In genomic region chr10:13005043-13005442, GRCm38 (mm10) we compare ENCODE assay signal across 8 mouse cellular contexts. TPM values are rescaled to one million over a fixed set of nuclear protein-coding genes. Genes with fewer than 3 reads are reported as not detected.
DNase-seq lines count a peak whose midpoint lies in the region; ATAC-seq and TF ChIP-seq lines count a peak whose summit lies in the region.

Gene Sf3b5, plus strand, starts transcription at chr10:13005343.

- no peak within 1 kb of the TSS for H3K27ac ChIP-seq in brown adipose tissue, adult 24 weeks (replicated peaks; ENCODE audit: low read depth, low read length)
- no peak within 1 kb of the TSS for H3K27ac ChIP-seq in intestine, embryonic 14.5 days (ENCODE audit: low read depth)

- 0 out of 2 replicates have a peak, but pooled peaks cover 4% of the 10 kb centered on the region for H3K36me3 ChIP-seq in intestine, embryonic 14.5 days (ENCODE audit: control insufficient read depth, insufficient read depth, low read length)
- no peaks in the 10 kb centered on the region for H3K36me3 ChIP-seq in myocyte (ENCODE audit: control insufficient read depth, insufficient read depth)

- peaks cover 15% of the 10 kb centered on the region for H3K79me2 ChIP-seq in myocyte (ENCODE audit: control insufficient read depth, insufficient read depth)

- no peak for TF ChIP-seq POLR2A in lung, adult 2 months (IDR thresholded peaks at IDR 0.05; ENCODE audit: borderline replicate concordance, extremely low read depth, low read depth, low read length)
- TF ChIP-seq POLR2A in myocyte (IDR thresholded peaks at IDR 0.05; ENCODE audit: insufficient read length, low read depth): no peak

- no peak within 1 kb of the TSS for H3K4me3 ChIP-seq in lung, adult 2 months (replicated peaks; ENCODE audit: extremely low read depth, low read depth, low read length)
- H3K4me3 ChIP-seq in brown adipose tissue, adult 24 weeks (ENCODE audit: insufficient read depth, low read depth, low read length): no peak within 1 kb of the TSS
- H3K4me3 ChIP-seq in intestine, embryonic 14.5 days (ENCODE audit: low read depth, low read length): no peak within 1 kb of the TSS
- H3K4me3 ChIP-seq in myocyte: no peak within 1 kb of the TSS

- no peak within 1 kb of the TSS for H3K9ac ChIP-seq in intestine, embryonic 14.5 days (ENCODE audit: low read length)

- no peak within 1 kb of the TSS for H3K4me2 ChIP-seq in intestine, embryonic 14.5 days (ENCODE audit: low read length)
- no peak within 1 kb of the TSS for H3K4me2 ChIP-seq in myocyte (ENCODE audit: low read depth)

- DNase-seq in lung, adult 2 months: no peak
- no peak for DNase-seq in lung, postnatal 25 days (ENCODE audit: low spot score)
- no peak for DNase-seq in intestine, embryonic 14.5 days (ENCODE audit: low spot score)
- no peak for DNase-seq in right cerebral cortex, postnatal 36 days (ENCODE audit: low spot score in 2 of 2)
- DNase-seq in layer of hippocampus, adult 9-10 months (ENCODE audit: low spot score): no peak
- DNase-seq in cerebellum, adult 11 months: no peak

- H3K27me3 ChIP-seq in intestine, embryonic 14.5 days (replicated peaks; ENCODE audit: control insufficient read depth, insufficient read depth, low read length): no peaks in the 10 kb centered on the region
- no peaks in the 10 kb centered on the region for H3K27me3 ChIP-seq in myocyte (ENCODE audit: control insufficient read depth, insufficient read depth, insufficient read length)

- no peak for TF ChIP-seq CTCF in lung, adult 2 months (IDR thresholded peaks at IDR 0.05; ENCODE audit: insufficient read depth, low read length)

- no peaks in the 10 kb centered on the region for H3K9me3 ChIP-seq in intestine, embryonic 14.5 days (ENCODE audit: control insufficient read depth, low read length)

- H3ac ChIP-seq in myocyte (ENCODE audit: control insufficient read depth, insufficient read length): no peak within 1 kb of the TSS

- 84% methylated on average over 3 of the region's 3 CpGs for WGBS in lung, adult 2 months
- 89% methylated on average over 3 of the region's 3 CpGs for WGBS in intestine, embryonic 14.5 days

- H3K4me1 ChIP-seq in lung, adult 2 months (ENCODE audit: control insufficient read depth, insufficient read depth, low read length): no peaks in the 10 kb centered on the region; the same call in 1 of the 2 replicates
- H3K4me1 ChIP-seq in brown adipose tissue, adult 24 weeks (ENCODE audit: control insufficient read depth, insufficient read depth, insufficient read length, low read length): no peaks in the 10 kb centered on the region
- peaks cover 11% of the 10 kb centered on the region for H3K4me1 ChIP-seq in intestine, embryonic 14.5 days (replicated peaks; ENCODE audit: control insufficient read depth, insufficient read depth, low read length)

- no peak for ATAC-seq in intestine, embryonic 14.5 days (replicated peaks; ENCODE audit: low FRiP score, low TSS enrichment, low read depth)

TF ChIP-seq in myocyte, 11 proteins besides CTCF, POLR2A, EP300 and RAD21:
- TF ChIP-seq CEBPB (IDR thresholded peaks at IDR 0.05; ENCODE audit: insufficient read depth, poor library complexity, severe bottlenecking) (no peak), POLR2AphosphoS2 (IDR thresholded peaks at IDR 0.05; ENCODE audit: insufficient read length, low read depth) (no peak), E2F4 (IDR thresholded peaks at IDR 0.05; ENCODE audit: insufficient read depth) (no peak), REST (IDR thresholded peaks at IDR 0.05; ENCODE audit: insufficient read depth, insufficient read length) (no peak), TCF3 (IDR thresholded peaks at IDR 0.05; ENCODE audit: insufficient read length, low read depth) (no peak)

RNA-seq across cellular contexts. Expression of gene Sf3b5, which starts in this region (rescaled TPM):
- polyA plus RNA-seq in lung, adult 2 months (2012; rRNA removed): 29.1 and 41.2 TPM in 2 replicates
- 12.4 and 13.7 TPM in 2 replicates for polyA plus RNA-seq in brown adipose tissue, adult 24 weeks (2012; ENCODE audit: insufficient read depth, insufficient read length, missing spikeins)
- 47.6 and 52.0 TPM in 2 replicates for polyA plus RNA-seq in intestine, embryonic 14.5 days (2014; fragmentation: Nextera tagmentation; extraction: Ambion mirVana)
- 27.8 TPM for polyA plus RNA-seq in myocyte (2012; fragmentation: generic; extraction: Trizol)
